Mouse (Mus musculus): ENCODE data around the gene Gata5.

Gata5 gene

DNA sequence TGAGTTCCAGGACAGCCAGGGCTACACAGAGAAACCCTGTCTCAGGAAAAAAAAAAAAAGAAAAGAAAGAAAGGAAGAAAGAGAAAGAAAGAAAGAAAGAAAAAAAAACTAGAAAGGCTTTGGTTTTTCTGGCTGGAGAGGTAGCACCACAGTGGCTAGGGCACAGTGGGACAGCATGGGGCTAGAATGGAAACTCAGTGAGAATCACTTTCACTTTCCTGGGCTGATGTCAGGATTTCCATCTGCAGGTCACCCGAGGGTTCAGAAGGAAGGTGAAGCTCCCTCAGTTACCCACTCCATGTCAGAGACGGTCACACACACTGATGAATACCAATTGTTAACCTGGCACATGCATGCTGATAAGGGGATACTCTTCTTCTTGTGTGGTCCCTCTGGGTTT is 26.8 kb downstream of the Gata5 start:
- no peak for DNase-seq (ENCODE audit: low spot score in 2 of 2)

DNA sequence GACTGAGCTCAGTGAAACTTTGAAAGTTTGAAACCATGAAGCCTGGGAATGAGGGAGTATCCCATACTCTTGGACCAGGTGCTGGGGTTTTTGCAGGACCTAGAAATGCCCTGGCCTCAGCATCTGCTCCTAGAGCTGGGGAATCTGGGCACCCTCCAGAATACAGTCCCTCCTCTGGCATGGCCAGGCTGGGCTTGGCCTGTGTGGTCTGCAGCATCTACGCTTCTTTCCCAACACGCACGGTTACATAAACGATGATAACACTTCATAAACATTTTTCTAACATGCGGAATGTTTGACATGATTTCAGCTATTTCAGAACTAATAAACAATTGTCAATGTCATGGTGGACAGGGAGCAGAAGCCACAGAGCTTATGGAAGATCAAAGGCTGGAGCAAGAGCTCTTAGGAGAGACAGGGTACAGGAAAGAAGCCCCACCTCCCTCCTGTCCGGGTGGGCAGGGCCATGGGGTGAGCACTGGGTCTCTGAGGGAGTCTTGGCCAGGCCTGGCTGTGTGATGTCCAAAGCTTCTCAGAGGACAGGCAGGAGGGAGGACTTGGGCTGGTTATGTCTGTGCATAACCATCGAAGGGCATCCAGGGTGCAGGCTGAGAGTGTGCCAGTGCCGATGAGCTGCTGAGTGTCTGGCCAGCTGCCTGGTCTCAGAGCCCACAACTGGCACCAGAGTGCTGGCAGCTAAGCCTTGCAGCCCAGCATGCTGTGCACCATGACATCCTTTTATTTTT is 27.9 kb downstream of the Gata5 start:
- DNase-seq (ENCODE audit: low spot score in 2 of 2), result no peak

DNA sequence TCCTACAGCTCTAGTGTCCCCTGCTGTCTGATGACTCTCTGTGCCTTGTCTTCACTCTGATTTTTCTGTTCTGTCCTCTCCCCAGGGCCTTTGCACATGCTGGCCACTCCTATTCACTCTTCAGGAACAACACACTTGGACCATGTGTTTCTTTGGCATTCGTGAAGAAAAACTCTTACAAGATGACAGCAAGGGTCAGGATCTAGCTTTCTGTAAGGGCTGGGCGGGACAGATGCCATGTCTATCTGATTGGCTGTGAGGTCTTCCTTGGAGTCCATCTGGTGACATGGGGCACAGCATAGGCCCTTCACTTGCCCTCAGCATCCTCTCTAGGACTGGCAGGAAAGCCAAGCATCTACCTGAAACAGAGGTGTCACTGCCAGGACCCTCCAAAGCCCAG is 28.5 kb downstream of the Gata5 start:
- DNase-seq (ENCODE audit: low spot score in 2 of 2), result no peak

DNA sequence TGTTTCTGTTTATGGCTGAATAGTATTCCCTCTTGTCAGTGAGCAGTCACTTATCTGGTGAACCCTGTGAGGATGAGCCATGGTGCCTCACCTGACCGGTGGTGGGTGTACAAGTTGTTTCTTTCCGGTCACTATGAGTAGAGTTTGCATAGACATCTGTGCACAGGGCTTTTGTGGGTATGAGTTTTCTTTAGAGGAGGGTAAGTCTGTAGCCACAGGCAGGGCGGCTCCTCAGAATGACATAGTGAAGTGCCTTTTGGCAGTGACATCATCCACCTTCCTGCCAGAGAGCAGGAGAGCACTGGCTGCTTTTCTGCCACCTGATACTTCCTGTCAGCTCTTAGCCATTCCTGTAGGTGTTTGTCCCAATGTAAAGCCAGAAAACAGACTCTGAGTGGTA is 29.0 kb downstream of the Gata5 start:
- no peak for DNase-seq (ENCODE audit: low spot score in 2 of 2)

DNA sequence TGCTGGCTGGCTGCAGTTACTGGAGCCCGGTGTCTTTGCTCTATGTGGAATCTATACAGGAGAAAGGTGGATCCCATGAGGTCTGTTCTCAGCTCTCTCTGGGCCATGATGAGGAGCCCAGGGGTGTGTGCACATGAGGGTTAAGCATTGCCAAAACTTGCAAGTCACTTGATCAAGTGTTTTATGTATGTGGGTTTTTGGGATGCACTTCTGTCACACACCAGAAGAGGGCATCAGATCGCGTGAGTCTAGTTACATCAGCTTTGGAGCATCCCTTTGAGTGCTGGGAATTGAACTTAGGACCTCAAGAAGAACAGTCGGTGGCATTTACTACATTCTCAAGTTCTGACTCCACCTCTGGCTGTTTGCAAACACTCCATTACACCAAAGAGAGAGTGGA is 29.9 kb downstream of the Gata5 start:
- DNase-seq (ENCODE audit: low spot score in 2 of 2), result no peak

DNA sequence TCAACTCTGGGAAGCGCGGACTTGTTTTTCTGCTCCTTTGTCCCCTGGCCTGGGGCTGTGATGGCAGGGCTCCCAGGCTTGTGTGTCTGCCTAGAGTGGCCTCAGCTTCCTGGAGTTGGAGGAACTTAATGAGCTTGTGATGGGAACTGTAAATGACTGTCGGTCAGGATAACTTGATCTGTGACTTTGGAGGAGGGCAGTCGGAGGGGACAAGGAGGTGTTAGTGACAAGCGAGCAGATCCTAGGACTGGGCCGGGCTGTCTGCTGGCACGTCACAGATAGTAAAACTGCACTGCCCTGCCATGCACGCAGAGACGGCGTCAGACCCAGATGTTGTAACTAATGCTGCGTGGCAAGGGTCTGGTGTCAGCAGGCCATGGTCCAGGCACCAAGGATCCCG is 31.0 kb downstream of the Gata5 start:
- DNase-seq (ENCODE audit: low spot score in 2 of 2), result no peak

DNA sequence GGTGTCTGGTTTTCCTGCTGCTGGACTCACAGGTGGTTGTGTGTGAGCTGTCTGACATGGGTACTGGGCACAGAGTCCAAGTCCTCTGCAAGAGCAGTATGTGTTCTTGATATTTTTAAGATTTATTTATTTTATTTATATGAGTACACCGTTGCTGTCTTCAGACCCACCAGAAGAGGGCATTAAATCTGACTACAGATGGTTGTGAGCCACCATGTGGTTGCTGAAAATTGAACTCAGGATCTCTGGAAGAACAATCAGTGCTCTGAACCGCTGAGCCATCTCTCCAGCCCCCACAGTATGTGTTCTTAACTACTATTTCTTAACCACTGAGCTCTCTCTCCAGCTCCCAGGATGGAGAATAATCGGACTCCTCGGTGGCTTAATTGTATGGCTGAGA is 32.3 kb downstream of the Gata5 start:
- DNase-seq (ENCODE audit: low spot score in 2 of 2), result no peak

DNA sequence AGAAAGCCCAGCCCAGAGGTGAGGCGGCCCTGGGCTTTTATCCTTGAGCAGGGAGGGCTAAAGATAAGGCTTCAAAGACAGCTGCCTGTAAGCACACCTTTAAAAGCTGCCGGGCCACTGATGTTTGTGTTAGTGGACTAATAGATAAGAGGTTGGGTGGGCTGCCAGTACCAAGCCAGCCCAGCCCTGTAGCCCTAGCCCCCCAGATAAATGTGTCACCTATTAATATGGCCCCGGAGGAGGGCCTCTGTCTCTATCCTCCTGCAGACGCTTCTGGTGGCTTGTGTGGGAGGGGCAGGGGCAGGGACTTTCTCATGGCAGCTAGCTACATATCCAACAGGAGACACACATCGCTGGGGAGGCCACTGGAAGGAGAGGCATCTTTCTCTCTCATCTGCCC is 33.7 kb downstream of the Gata5 start:
- DNase-seq (ENCODE audit: low spot score in 2 of 2), result no peak

DNA sequence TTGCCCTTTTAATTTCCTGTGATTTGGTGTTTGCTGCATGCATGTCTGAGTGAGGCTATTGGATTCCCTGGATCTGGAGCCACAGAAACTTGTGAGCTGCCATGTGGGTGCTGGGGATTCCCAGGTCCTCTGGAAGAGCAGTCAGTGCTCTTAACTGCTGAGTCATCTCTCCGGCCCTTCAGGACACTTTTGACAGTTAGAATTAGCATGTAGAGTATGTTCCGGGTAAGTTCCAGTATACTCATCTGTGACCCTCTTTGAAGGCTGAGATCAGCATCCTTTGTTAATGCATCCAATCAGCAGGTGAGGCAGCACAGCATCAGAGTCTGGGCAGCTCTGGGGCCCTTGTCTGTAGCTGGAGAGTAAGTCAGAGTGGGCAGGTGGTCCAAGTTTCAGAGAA is 34.2 kb downstream of the Gata5 start:
- DNase-seq (ENCODE audit: low spot score in 2 of 2), result no peak

DNA sequence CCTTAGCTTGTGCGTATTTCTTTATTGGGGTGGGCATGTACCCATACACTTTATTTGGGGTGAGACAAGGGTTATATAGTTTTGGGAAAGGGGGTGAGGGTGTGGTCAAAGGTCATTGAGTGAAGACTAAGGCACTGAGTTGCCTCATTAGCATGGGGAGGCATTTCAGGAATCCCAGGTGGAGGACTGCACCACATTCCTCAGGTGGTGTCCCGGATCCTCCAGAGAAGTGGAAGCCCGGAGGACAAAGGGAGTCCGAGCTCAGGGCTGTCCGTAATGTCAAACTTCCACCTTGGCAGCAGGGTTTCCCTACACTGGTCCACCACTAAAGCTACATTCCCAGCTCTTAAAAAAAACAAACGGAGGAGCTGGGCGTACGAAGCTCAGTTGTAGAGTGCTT is 41.6 kb downstream of the Gata5 start:
- DNase-seq (ENCODE audit: low spot score in 2 of 2), result no peak

DNA sequence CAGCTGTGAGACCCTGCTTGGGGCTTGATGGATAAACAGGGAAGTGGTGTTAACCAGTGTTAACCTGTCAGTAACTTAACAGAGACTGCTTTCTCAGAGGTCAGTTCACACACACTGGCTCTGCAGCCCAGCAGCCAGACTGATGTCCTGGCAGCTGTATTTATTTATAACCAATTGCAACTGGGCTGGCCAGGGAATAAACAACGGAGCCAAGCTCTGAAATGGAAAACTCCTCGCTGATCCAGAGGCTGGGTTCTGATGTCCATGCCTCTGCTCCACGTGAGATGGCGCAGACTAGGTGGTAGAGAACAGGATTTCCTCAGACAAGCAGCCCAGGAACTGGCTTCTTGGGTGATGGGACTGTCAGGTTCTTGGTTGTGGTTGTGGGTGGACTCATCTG is 42.5 kb downstream of the Gata5 start:
- DNase-seq (ENCODE audit: low spot score in 2 of 2), result no peak

DNA sequence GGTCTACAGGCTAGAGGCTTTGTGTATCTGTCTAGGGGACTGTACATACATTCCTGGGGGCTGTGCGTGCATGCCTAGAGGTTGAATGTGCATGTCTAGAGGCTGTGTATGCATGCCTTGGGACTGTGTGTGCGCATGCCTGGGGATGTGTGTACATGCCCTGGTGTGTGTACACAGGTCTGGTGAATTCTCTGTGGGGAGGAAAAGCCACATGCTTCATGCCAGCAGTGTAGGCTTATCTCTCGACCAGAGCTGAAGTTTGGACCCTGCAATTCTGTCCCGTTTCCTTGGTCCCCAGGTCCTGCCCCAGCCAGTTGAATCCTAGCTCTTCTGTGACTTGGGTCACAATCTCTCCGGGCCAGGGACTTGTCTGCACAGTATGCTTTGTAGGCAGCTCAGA is 42.9 kb downstream of the Gata5 start:
- DNase-seq (ENCODE audit: low spot score in 2 of 2), result no peak

DNA sequence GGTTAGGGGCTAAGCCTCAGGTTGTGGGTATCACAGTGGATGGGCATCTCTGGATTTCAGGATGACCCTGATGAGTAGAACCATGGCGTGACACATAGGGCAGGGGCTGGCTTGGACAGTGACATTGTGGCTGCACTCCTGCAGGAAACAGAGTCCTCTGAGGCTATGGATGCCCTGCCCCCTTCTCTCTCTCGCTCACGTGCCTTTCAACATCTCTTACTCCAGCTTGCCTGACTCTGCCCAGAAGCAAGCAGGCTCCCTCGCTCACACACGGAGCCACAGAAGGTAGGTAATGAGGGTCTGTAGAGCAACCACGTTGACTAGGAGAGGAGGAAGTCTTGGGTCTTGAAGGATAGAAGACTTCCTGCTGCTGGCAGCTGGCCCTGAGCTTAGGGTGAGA is 44.0 kb downstream of the Gata5 start:
- DNase-seq (ENCODE audit: low spot score in 2 of 2), result no peak

DNA sequence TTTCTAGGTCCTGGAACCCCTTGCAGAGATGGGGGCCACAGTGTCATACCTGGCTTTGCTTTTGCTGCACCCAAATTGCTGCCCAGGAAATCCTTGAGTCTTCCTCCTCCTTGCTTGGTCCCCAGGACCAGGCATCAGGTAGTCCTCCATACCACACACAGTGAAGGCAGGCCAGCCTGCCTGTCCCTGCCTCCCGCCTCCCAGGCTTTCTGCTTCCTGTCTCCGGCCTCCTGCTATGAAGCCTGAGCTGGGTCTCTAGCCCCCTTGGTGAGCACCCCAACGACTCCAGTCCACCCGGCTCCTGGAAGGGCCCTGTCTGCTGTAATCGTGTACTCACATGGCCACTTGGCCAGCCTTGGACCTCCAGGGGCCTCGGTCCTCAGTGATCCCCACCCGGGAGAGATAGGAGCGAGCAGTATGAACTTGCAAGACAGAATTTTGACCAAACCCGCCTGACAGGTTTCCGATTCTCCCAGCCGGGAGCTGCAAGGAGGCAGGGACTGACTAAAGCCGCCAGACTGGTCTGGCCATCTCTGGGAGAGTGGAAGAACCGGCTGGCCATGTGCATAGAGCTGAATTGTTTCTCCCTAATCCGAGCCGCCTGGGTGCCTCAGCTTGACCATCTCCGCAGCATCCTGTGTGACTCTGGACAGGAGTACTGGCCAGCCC is 44.9 kb downstream of the Gata5 start, which contains the start of gene Rbbp8nl:
Gene Rbbp8nl (minus strand): TSS at position 440 of the 669 bp plus-strand sequence.
- DNase-seq (ENCODE audit: low spot score in 2 of 2), result no peak

DNA sequence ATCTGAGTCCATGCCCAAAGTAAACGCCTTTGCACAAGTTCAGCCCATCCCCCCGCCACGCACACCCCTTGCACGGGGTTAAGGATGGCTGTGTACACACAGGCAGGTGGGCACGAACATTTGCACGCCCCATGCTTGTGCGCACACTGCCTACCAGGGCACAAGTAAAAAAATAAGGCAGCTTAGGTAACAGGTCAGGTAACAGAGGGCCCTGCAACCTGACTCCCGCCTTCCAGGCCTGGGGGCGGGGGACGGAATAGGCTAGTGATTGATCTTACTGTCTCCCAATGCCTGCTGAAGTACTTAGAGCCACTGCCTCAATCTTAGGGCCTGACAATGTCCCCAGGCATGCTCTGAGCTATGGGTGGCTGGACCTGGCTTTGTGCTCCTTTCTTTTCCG is 45.5 kb downstream of the Gata5 start:
- no peak for DNase-seq (ENCODE audit: low spot score in 2 of 2)

DNA sequence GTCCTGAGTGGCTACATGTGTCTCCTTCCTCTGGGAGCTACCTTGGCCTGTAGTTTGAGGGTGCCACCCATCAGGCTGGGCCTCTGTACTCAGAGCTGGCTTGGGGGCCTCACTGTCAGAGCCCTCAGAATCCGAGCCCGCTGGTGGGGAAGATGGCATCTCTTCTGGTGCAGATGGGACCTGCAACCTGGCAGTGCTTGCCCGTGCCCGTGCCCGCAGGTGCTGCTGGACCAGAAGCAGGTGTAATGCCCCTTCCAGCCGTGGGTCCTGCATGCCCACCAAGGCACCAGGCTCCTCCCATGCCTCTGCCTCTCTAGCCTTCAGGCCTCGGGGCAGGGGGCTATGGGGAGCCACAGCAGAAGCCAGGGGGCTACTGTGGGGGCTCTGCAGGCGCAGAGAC is 55.2 kb downstream of the Gata5 start:
- no peak for DNase-seq (ENCODE audit: low spot score in 2 of 2)

DNA sequence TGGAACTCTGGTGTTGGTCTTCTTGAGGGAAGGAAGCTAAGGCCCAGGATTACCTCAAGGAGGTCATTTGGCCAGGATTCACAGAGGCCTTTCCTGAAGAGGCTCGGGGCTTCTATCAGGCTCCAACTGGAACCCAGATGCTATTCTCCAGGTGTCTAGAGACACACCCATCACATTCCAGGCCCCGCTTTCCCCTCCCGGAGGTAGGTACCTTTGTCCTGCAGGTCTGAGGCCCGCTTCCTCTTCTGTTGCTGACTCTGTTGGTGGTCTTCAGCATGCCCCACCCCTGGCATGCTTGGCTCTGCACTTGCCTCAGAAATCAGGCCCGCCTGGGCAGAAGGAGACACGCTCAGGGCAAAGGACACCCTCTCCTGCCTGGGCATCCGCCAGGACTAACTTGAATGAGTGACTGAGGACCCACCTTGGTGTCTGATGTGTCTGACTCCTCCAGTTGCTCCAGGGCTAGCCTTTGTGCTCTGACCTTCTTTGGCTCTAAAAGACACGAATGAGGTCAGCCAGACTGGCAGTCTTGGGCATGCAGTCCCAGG is 56.7 kb downstream of the Gata5 start:
- no peak for DNase-seq (ENCODE audit: low spot score in 2 of 2)

DNA sequence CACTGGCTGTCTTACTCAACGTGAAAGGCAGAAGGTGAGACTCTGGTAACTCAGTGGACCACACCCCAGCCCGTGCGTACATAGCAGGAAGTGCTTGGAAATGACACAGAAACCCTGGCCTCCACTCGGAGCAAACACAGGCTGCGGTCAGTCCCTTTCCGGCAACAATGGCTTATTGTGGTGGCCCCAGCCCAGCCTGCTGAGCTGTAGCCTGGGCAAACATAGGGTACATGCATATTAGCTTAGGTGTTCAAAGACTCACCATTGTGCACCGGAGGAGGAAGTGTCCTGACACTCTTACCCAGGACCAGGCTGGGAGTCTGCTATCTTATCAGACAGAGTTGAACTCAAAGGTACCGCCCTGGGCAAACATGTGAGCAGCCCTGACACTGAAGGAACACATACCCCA is 57.6 kb downstream of the Gata5 start:
- peak; percentile 39 to 51 for DNase-seq (ENCODE audit: low spot score in 2 of 2)

DNA sequence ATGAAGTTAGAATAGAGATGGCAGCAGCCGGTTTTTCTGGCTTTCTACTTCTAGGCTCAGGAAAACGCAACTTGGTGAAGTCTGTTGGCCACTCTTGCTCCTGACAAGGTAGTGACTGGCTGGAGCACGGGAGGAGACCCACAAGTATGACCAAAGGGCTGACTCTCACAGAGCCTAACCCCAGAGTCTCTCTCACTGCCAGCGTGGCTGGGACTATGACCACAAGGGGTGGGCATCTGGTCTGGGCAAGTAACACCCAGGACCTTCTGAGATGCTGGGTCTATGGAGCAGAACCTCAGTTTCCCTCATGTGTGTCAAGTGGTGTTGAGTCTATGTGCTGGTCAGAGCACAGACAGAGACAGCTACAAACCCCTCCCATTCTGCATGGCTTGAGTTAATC is 58.1 kb downstream of the Gata5 start:
- no peak for DNase-seq (ENCODE audit: low spot score in 2 of 2)

DNA sequence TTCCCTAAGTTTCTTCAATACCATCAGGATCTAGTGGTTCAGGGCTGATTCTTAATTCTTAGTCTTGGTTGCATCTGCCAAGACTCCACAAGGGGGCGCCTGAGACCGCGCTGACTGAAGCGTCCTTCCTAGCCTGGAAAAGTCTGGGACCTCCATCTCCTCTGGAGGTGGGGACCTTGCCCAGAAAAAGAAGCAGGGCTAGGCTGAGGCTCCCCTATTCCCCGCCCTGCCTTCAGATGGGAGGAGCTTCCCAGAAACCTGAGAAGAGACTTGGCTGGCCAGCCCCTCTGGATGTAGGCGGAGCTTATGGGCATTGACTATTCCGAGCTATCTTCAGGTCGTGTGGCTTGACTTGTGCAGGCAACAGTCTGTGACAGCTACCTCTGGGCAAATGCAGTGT is 58.7 kb downstream of the Gata5 start:
- peak; percentile 77 to 83 for DNase-seq (ENCODE audit: low spot score in 2 of 2)

Data from spleen, postnatal 10 days (tissue).